Mouse (Mus musculus) lung, adult 2 months (tissue): ENCODE data around the gene Dcdc2a.

Experiments used
- CTCF ChIP-seq: fragments of 200-500 bp; IDR thresholded peaks from 2 replicates; pipeline ENCODE4 v1.5.1; 2011; ENCODE audit warnings: mild to moderate bottlenecking, low read length, control low read depth; ENCODE audit not compliant: insufficient read depth
- POLR2A ChIP-seq: fragments of 200-500 bp; IDR thresholded peaks from 2 replicates; pipeline ENCODE4 v1.6.1; 2011; ENCODE audit warnings: low read depth, mild to moderate bottlenecking, control low read depth, low read length, borderline replicate concordance; ENCODE audit errors: extremely low read depth

DNA sequence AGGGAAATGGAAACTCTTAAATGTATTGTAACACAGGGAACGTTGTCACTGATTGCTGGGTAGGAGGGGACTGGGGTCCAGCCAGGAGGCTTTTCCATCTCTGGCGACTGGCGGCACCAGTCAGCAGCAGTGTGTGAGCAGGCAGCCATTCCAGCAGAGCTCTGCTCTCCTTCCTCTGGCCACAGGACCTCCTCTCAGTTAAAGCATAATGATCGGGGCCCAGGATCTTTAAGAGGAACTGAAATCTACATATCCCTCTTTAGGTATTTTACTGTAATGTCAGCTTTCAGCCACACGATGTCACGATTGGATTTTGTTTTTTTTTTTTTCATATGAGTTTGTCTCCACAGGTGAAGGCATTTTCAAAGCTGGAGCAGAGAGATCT is 131.5 kb downstream of the Dcdc2a start:
- TF ChIP-seq CTCF (no peak), POLR2A (no peak)
